Mouse (Mus musculus) small intestine, adult 2 months (tissue): ENCODE data around the gene Lamb3.

Source experiments
- CTCF ChIP-seq: fragments of 200-500 bp; IDR thresholded peaks from 2 replicates; pipeline ENCODE4 v1.5.1; 2012; ENCODE audit warnings: low read depth, mild to moderate bottlenecking, control low read depth, inconsistent platforms, low read length, moderate library complexity, mixed read lengths; ENCODE audit not compliant: insufficient replicate concordance, insufficient read length; ENCODE audit errors: extremely low read depth
- POLR2A ChIP-seq: fragments of 200-500 bp; IDR thresholded peaks from 2 replicates; pipeline ENCODE4 v1.6.1; 2012; ENCODE audit warnings: low read depth, mild to moderate bottlenecking, control low read depth, inconsistent platforms, low read length, moderate library complexity

DNA sequence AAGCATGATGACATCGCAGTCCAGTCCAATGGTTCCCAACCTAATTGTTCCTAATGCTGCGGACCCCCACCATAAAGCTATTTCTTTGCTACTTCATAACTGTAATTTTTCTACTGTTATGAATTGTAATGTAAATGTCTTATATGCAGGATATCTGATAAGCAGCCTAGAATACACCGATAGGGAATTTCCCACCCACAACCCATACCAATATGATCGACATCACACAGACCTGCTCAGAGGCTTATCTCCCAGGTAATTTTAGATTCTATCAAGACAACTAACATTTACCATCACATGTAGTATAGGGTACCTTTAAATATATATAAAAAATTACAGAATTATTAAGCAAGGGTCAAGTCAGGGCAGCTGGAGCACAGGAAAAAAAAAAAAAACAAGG is 18.6 kb downstream of the Lamb3 start:
- no peak for TF ChIP-seq CTCF
- no peak for TF ChIP-seq POLR2A
